Mouse (Mus musculus) kidney, adult 2 months (tissue): ENCODE data around the gene Taf3. TPM values are rescaled to one million over a fixed set of nuclear protein-coding genes. Genes with fewer than 3 reads are reported as not detected.

ENCODE experiments used
- DNase-seq: peaks from one replicate; pipeline ENCODE4 v3.0.0; 2021
- H3K27ac ChIP-seq: fragments of 200-500 bp; 2 replicates; pipeline ENCODE4 v1.5.1; 2012; ENCODE audit warnings: low read depth, low read length, control low read depth, inconsistent platforms; ENCODE audit not compliant: insufficient read depth
- H3K27me3 ChIP-seq: fragments of 200-500 bp; replicated peaks from 2 replicates; pipeline ENCODE4 v1.6.1; 2012; ENCODE audit warnings: mild to moderate bottlenecking, moderate library complexity, low read length, inconsistent platforms; ENCODE audit not compliant: control insufficient read depth, insufficient read depth
- H3K36me3 ChIP-seq: fragments of 200-500 bp; 2 replicates; pipeline ENCODE4 v1.6.1; 2012; ENCODE audit warnings: mild to moderate bottlenecking, moderate library complexity, low read length, inconsistent platforms; ENCODE audit not compliant: control insufficient read depth, insufficient read depth
- H3K4me1 ChIP-seq: fragments of 200-500 bp; 2 replicates; pipeline ENCODE4 v1.6.1; 2011; ENCODE audit warnings: low read length; ENCODE audit not compliant: control insufficient read depth, insufficient read depth
- H3K4me3 ChIP-seq: fragments of 200-500 bp; 2 replicates; pipeline ENCODE4 v1.5.1; 2011; ENCODE audit warnings: mild to moderate bottlenecking, low read depth, low read length, control low read depth; ENCODE audit not compliant: insufficient read depth
- CTCF ChIP-seq: fragments of 200-500 bp; conservative IDR thresholded peaks from 2 replicates; pipeline ENCODE4 v1.5.1; 2011; ENCODE audit warnings: low read depth, mild to moderate bottlenecking, control low read depth, low read length, moderate library complexity, mixed read lengths; ENCODE audit not compliant: insufficient read depth, insufficient read length
- POLR2A ChIP-seq: fragments of 200-500 bp; IDR thresholded peaks from one replicate; pipeline ENCODE4 v1.6.1; 2011; ENCODE audit warnings: low read depth, low read length, control low read depth
- WGBS: fragments of 180-500 bp; shearing (Covaris S2); methylation state at CpG from one replicate; pipeline ENCODE4 v1.1.7; 2018; 5-methylcytosine and 5-hydroxymethylcytosine counted together
- polyA plus RNA-seq: library from polyadenylated mRNA; depleted of rRNA; stranded (reverse); fragments of >200 nt; gene quantifications from 2 replicates; pipeline ENCODE4 v1.2.3, GENCODE M21; 2012

Taf3 gene
- polyA plus RNA-seq, 1 experiment: 6.5 TPM

GRCm38 (mm10) chr2:9886031-9886430 lies 162.4 kb downstream of the Taf3 start:
- TF ChIP-seq POLR2A: no peak
- no peak for TF ChIP-seq CTCF
- Histone ChIP-seq H3K36me3 (no peaks in the 10 kb centered on the region), H3K4me1 (no peaks in the 10 kb centered on the region), H3K27ac (peak overlapping the region; percentile 47), H3K27me3 (peaks cover 1% of the 10 kb centered on the region), H3K4me3 (peak overlapping the region; percentile 19; the same call in 1 of the 2 replicates)
- WGBS: 43% methylated on average over 3 of the region's 3 CpGs
- no peak for DNase-seq

- Histone ChIP-seq H3K4me1 (no peaks in the 10 kb centered on the region), H3K36me3 (no peaks in the 10 kb centered on the region), H3K4me3 (peak overlapping the region; percentile 18), H3K27ac (peak overlapping the region; percentile 49), H3K27me3 (peaks cover 1% of the 10 kb centered on the region)
- TF ChIP-seq CTCF (no peak), POLR2A (no peak)
- 14% methylated on average over 14 of the region's 14 CpGs for WGBS
- DNase-seq: no peak
Observed at GRCm38 (mm10) chr2:9885217-9885770, 163.1 kb downstream of the Taf3 start.

GRCm38 (mm10) chr2:9884533-9885216 lies 163.7 kb downstream of the Taf3 start:
- WGBS: 16% methylated on average over 15 of the region's 15 CpGs
- peaks cover 1% of the 10 kb centered on the region for H3K27me3 ChIP-seq
- H3K27ac ChIP-seq: peak overlapping the region; percentile 9; the same call in 1 of the 2 replicates
- no peak for DNase-seq
- TF ChIP-seq CTCF (no peak), POLR2A (no peak)
- H3K4me1 ChIP-seq: no peaks in the 10 kb centered on the region
- H3K4me3 ChIP-seq: peak overlapping the region; percentile 9
- no peaks in the 10 kb centered on the region for H3K36me3 ChIP-seq

GRCm38 (mm10) chr2:9883803-9884532 lies 164.4 kb downstream of the Taf3 start:
- WGBS: 5% methylated on average over 27 of the region's 27 CpGs
- H3K4me1 ChIP-seq: no peaks in the 10 kb centered on the region
- peak overlapping the region; percentile 42; the same call in 1 of the 2 replicates for H3K27ac ChIP-seq
- peaks cover 1% of the 10 kb centered on the region for H3K27me3 ChIP-seq
- no peak for TF ChIP-seq CTCF
- no peak for TF ChIP-seq POLR2A
- no peaks in the 10 kb centered on the region for H3K36me3 ChIP-seq
- H3K4me3 ChIP-seq: peak overlapping the region; percentile 26
- no peak for DNase-seq

GRCm38 (mm10) chr2:9882926-9883802 lies 165.2 kb downstream of the Taf3 start:
- 4% methylated on average over 43 of the region's 43 CpGs for WGBS
- H3K27ac ChIP-seq: peak overlapping the region; percentile 42

GRCm38 (mm10) chr2:9882371-9882925 lies 165.9 kb downstream of the Taf3 start:
- 3% methylated on average over 39 of the region's 39 CpGs for WGBS
- no peaks in the 10 kb centered on the region for H3K36me3 ChIP-seq
- peaks cover 3% of the 10 kb centered on the region for H3K27me3 ChIP-seq

More at GRCm38 (mm10) chr2:9882926-9883802, 165.2 kb downstream of the Taf3 start:
- Histone ChIP-seq H3K4me3 (peak overlapping the region; percentile 26), H3K27me3 (peaks cover 1% of the 10 kb centered on the region), H3K4me1 (no peaks in the 10 kb centered on the region), H3K36me3 (no peaks in the 10 kb centered on the region)
- no peak for DNase-seq
- TF ChIP-seq CTCF: no peak
- TF ChIP-seq POLR2A: no peak

More at GRCm38 (mm10) chr2:9882371-9882925, 165.9 kb downstream of the Taf3 start:
- peak overlapping the region; percentile 42 for H3K27ac ChIP-seq
- peak overlapping the region; percentile 26 for H3K4me3 ChIP-seq
- no peak for TF ChIP-seq CTCF
- no peak for TF ChIP-seq POLR2A
- H3K4me1 ChIP-seq: no peaks in the 10 kb centered on the region
- no peak for DNase-seq
